Mouse (Mus musculus) liver, embryonic 14.5 days (tissue): Measurements from ENCODE around the gene Dclk2. TPM values are rescaled to one million over a fixed set of nuclear protein-coding genes. Genes with fewer than 3 reads are reported as not detected.

Source experiments
- ATAC-seq: fragments of 200-750 bp; cut with Nextera tagmentation; 2 replicates; pipeline ENCODE4 v1.8.0; 2017; ENCODE audit warnings: moderate number of reproducible peaks, mild to moderate bottlenecking, moderate library complexity; ENCODE audit not compliant: insufficient read depth
- DNase-seq, 3 experiments: peaks; one replicate each; pipeline ENCODE4 v3.0.0-alpha.2; 2012 to 2013; ENCODE audit warnings: low read depth in 3 of 3, low spot score in 3 of 3
- H3K27ac ChIP-seq: fragments of 300-500 bp; sonication (generic); 2 replicates; pipeline ENCODE4 v1.5.1; 2014; ENCODE audit warnings: moderate library complexity, mild to moderate bottlenecking, control low read depth, inconsistent platforms
- H3K27me3 ChIP-seq: fragments of 300-500 bp; sonication (generic); 2 replicates; pipeline ENCODE4 v1.6.1; 2014; ENCODE audit warnings: mild to moderate bottlenecking, low read length, moderate library complexity; ENCODE audit not compliant: control insufficient read depth, insufficient read depth
- H3K36me3 ChIP-seq: fragments of 300-500 bp; sonication (generic); replicated peaks from 2 replicates; pipeline ENCODE4 v1.6.1; 2014; ENCODE audit warnings: low read depth; ENCODE audit not compliant: control insufficient read depth, insufficient read depth
- H3K4me1 ChIP-seq, 2 experiments: fragments of 200-500 bp in 1 of 2; fragments of 300-500 bp in 1 of 2; sonication (generic) in 1 of 2; replicated peaks; 2 replicates each; pipeline ENCODE4 v1.6.1; 2012 to 2014; ENCODE audit warnings: antibody characterized with exemption in 1 of 2, inconsistent platforms in 1 of 2, low read length in 1 of 2; ENCODE audit not compliant: control insufficient read depth in 2 of 2, insufficient read depth in 2 of 2
- H3K4me2 ChIP-seq: fragments of 300-500 bp; sonication (generic); 2 replicates; pipeline ENCODE4 v1.6.1; 2014; ENCODE audit warnings: low read depth, mild to moderate bottlenecking, control low read depth, moderate library complexity
- H3K4me3 ChIP-seq, 2 experiments: fragments of 200-500 bp in 1 of 2; fragments of 300-500 bp in 1 of 2; sonication (generic) in 1 of 2; 2 replicates each; pipeline ENCODE4 v1.5.1; 2012 to 2014; ENCODE audit warnings: low read depth in 2 of 2, low read length in 2 of 2, mild to moderate bottlenecking in 2 of 2, control low read depth in 1 of 2, inconsistent platforms in 1 of 2, moderate library complexity in 1 of 2; ENCODE audit not compliant: insufficient read depth in 1 of 2
- H3K9ac ChIP-seq: fragments of 300-500 bp; sonication (generic); replicated peaks from 2 replicates; pipeline ENCODE4 v1.6.1; 2014; ENCODE audit warnings: mild to moderate bottlenecking, control low read depth, moderate library complexity
- H3K9me3 ChIP-seq: fragments of 300-500 bp; sonication (generic); 2 replicates; pipeline ENCODE4 v1.6.1; 2016; ENCODE audit warnings: low read length, mixed read lengths; ENCODE audit not compliant: control insufficient read depth
- CTCF ChIP-seq: IDR thresholded peaks from 2 replicates; pipeline ENCODE4 v1.5.1; 2016; ENCODE audit warnings: antibody characterized with exemption, low read depth, control low read depth
- EP300 ChIP-seq: IDR thresholded peaks from 2 replicates; pipeline ENCODE4 v1.6.1; 2016; ENCODE audit warnings: antibody characterized with exemption, low read depth
- WGBS: fragments of 180-500 bp; shearing (Covaris S2); extraction: QIAGEN DNeasy Blood & Tissue Kit; methylation state at CpG from one replicate; pipeline ENCODE4 v1.1.7; 2014; ENCODE audit not compliant: insufficient replicate concordance; 5-methylcytosine and 5-hydroxymethylcytosine counted together
- polyA plus RNA-seq, 2 experiments: library from polyadenylated mRNA; depleted of rRNA in 1 of 2; stranded (reverse) in 1 of 2; unstranded in 1 of 2; fragments of >200 nt; fragmentation: Nextera tagmentation in 1 of 2; extraction: Ambion mirVana in 1 of 2; gene quantifications; 2 replicates each; pipeline versions ENCODE4 v1.2.1 to v1.2.3; 2012 to 2014

The Dclk2 gene
- polyA plus RNA-seq, 2 experiments: 8.7 to 12.8 TPM

DNA sequence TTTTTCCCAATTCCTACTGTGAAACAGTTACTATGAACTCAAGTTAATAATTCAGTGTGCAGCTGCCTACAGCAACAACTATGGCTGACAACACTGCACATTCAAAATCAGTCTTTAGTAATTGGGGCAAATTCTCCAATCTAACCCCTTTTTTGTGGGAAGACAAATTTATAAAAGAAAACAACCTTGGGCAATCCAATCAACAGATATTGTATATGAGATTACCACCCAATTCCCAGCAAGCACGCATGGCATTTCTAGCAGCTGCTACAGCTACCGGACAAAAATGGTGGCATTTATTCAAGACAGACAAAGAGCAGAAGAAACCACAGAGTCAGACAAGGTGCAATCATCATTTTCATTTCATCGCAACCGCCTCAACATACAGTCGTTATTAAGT, 62.0 kb downstream of the Dclk2 start:
- 74% methylated on average over 5 of the region's 5 CpGs for WGBS
- no peak for TF ChIP-seq CTCF
- no peak for TF ChIP-seq EP300
- Histone ChIP-seq H3K9ac (no peak overlapping the region), H3K36me3 (no peaks in the 10 kb centered on the region), H3K9me3 (no peaks in the 10 kb centered on the region), H3K4me1 (no peaks in the 10 kb centered on the region), H3K27me3 (no peaks in the 10 kb centered on the region), H3K27ac (no peak overlapping the region), H3K4me2 (no peak overlapping the region), H3K4me3 (no peak overlapping the region)
- ATAC-seq (no peak), DNase-seq (no peak)

DNA sequence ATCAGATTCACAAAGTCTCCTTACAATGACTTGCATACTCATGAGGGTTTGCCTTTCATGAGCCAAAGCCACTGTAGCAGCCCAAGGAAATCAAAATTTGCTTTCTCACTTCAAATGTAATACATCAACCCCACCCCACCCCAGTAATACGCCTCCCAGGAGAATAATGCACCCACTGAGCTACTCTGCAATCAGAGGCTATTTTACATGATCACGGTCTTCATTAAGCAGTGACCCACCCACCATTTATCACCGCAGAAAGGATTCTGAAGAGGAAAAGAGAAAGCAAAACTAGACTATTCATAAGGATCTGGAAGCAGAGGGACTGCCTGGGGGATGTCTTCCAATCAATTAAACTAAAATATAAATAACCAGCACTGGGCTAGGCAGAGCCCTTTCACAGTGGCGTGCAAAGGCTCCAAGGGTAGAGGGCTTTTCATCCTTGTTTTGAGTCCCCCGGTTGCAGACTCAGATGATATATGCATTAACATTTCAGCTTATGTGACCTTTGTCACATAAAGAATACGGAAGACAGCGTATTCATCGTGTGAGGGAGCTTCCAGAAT, 62.7 kb downstream of the Dclk2 start:
- Histone ChIP-seq H3K27ac (no peak overlapping the region), H3K36me3 (no peaks in the 10 kb centered on the region), H3K9me3 (no peaks in the 10 kb centered on the region), H3K9ac (no peak overlapping the region), H3K4me1 (no peaks in the 10 kb centered on the region), H3K4me2 (no peak overlapping the region), H3K4me3 (no peak overlapping the region), H3K27me3 (no peaks in the 10 kb centered on the region)
- ATAC-seq: no peak
- 73% methylated on average over 8 of the region's 8 CpGs for WGBS
- TF ChIP-seq CTCF (no peak), EP300 (no peak)
- DNase-seq: no peak

DNA sequence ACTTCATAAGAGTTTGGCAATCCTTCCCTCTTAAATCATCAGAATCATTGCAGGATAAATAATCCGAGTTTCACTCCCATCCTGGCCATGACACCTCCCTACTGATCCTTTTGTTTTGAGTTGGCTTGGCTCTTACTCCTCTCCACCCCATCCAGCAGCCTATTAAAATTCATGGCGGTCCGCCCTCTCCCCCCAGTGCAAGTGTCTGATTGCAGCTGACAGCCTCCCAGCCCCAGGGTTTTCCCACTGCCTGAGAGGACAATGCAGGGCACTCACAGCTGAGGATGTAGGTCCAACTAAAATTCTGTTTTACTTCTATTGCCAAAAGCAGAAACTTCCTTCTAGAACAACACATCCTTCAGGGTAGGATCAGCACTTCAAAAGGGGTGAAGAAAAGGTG, 67.8 kb downstream of the Dclk2 start:
- ATAC-seq: no peak
- Histone ChIP-seq H3K27ac (no peak overlapping the region), H3K4me2 (no peak overlapping the region), H3K4me3 (no peak overlapping the region), H3K4me1 (no peaks in the 10 kb centered on the region), H3K9ac (no peak overlapping the region), H3K27me3 (no peaks in the 10 kb centered on the region), H3K9me3 (no peaks in the 10 kb centered on the region), H3K36me3 (no peaks in the 10 kb centered on the region)
- 59% methylated on average over 3 of the region's 3 CpGs for WGBS
- TF ChIP-seq EP300: no peak
- DNase-seq: no peak

DNA sequence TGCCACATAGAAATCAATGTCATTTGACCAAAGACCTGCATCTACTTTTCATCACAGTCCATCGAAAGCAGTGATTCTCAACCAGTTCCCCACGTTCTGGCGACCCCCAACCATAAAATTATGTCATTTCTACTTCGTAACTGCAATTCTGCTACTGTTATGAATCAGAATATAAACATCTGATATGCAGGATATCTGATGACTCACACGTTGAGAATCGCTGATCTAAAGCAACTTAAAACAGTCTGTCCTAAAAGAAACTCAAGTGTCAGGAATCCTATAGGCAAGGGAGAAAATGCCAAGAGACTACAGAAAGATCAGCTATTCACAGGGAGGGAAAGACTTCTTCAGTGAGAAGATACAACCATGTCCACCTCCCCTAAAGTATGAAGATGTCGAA, 69.5 kb downstream of the Dclk2 start:
- no peak for TF ChIP-seq EP300

DNA sequence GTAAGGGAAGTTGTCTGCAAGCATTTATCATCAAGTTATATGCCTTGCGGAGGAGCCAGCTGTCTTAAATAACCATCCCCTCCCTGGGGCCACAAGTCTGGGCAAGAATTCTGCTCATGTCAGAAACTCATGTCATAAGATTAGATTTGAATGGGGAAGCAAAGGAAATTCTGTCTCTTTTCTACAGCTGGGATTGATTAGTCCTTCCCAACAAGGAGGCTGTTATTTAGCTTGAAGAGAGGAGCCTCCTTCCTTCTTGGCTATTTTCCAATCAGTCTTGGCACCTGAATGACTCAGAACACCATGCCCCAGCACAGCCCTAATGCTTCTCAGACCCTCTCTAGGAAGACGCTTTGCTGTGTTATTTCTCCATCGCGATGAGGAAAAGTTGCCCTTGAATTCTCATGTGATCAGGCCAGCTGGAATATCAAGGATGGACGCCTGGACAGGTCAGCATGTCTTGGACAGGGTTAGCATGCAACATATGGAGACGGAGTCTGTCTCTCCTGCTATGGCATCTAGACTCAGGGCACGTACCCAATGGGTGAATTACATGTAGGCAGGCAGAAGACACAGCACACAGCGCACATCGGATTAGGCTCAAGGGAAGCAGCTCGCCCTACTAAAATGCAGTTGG, 70.1 kb downstream of the Dclk2 start:
- DNase-seq (no peak), ATAC-seq (no peak)
- no peak overlapping the region for H3K4me3 ChIP-seq
- H3K9me3 ChIP-seq: no peaks in the 10 kb centered on the region
- TF ChIP-seq EP300 (no peak), CTCF (no peak)
- 68% methylated on average over 10 of the region's 10 CpGs for WGBS
- H3K4me2 ChIP-seq: no peak overlapping the region
- no peaks in the 10 kb centered on the region for H3K36me3 ChIP-seq
- H3K9ac ChIP-seq: no peak overlapping the region
- no peaks in the 10 kb centered on the region for H3K27me3 ChIP-seq
- H3K27ac ChIP-seq: no peak overlapping the region
- no peaks in the 10 kb centered on the region for H3K4me1 ChIP-seq

More for the DNA sequence above, 69.5 kb downstream of the Dclk2 start:
- no peak overlapping the region for H3K9ac ChIP-seq
- no peak overlapping the region for H3K27ac ChIP-seq
- no peaks in the 10 kb centered on the region for H3K4me1 ChIP-seq
- no peaks in the 10 kb centered on the region for H3K9me3 ChIP-seq
- 63% methylated on average over 7 of the region's 7 CpGs for WGBS
- H3K27me3 ChIP-seq: no peaks in the 10 kb centered on the region
- DNase-seq: no peak
- H3K4me3 ChIP-seq: no peak overlapping the region
- no peaks in the 10 kb centered on the region for H3K36me3 ChIP-seq
- ATAC-seq: no peak
- H3K4me2 ChIP-seq: no peak overlapping the region
